Mouse (Mus musculus) cortical plate, adult 2 months (tissue): Measurements from ENCODE around the gene Rps6kl1. TPM values are rescaled to one million over a fixed set of nuclear protein-coding genes. Genes with fewer than 3 reads are reported as not detected.
"Not testable (repeated sequence)": the region's sequence is repeated elsewhere in the genome, so short reads cannot be mapped to it uniquely, and the experiment has no call there.

ENCODE experiments used
- H3K27ac ChIP-seq: fragments of 200-500 bp; 2 replicates; pipeline ENCODE4 v1.5.1; 2012; ENCODE audit warnings: low read length, control low read depth, inconsistent platforms; ENCODE audit not compliant: insufficient read depth
- H3K4me1 ChIP-seq: fragments of 200-500 bp; 2 replicates; pipeline ENCODE4 v1.6.1; 2011; ENCODE audit warnings: low read length; ENCODE audit not compliant: control insufficient read depth, insufficient read depth
- H3K4me3 ChIP-seq: fragments of 200-500 bp; 2 replicates; pipeline ENCODE4 v1.5.1; 2011; ENCODE audit warnings: mild to moderate bottlenecking, low read length, control low read depth; ENCODE audit not compliant: insufficient read depth
- CTCF ChIP-seq: fragments of 200-500 bp; IDR thresholded peaks from 2 replicates; pipeline ENCODE4 v1.5.1; 2011; ENCODE audit warnings: mild to moderate bottlenecking, control low read depth, low read length; ENCODE audit not compliant: insufficient read depth; ENCODE audit errors: extremely low read depth
- POLR2A ChIP-seq: fragments of 200-500 bp; IDR thresholded peaks from 2 replicates; pipeline ENCODE4 v1.6.1; 2011; ENCODE audit warnings: mild to moderate bottlenecking, low read length, control low read depth; ENCODE audit not compliant: insufficient read depth; ENCODE audit errors: extremely low read depth
- polyA plus RNA-seq: library from polyadenylated mRNA; depleted of rRNA; stranded (reverse); fragments of >200 nt; gene quantifications from 2 replicates; pipeline ENCODE4 v1.2.3, GENCODE M21; 2012

Gene Rps6kl1
- polyA plus RNA-seq, 1 experiment: 39.2 TPM

- TF ChIP-seq CTCF: peak; percentile 19; the same call in 1 of the 2 replicates
- H3K27ac ChIP-seq, H3K4me3 ChIP-seq, H3K4me1 ChIP-seq: not testable (repeated sequence)
These were observed 6.8 kb downstream of the Rps6kl1 start for GRCm38 (mm10) chr12:85144276-85144675.

GRCm38 (mm10) chr12:85142803-85143202 is 8.3 kb downstream of the Rps6kl1 start:
- Histone ChIP-seq H3K4me3 (no peak overlapping the region), H3K4me1 (no peaks in the 10 kb centered on the region), H3K27ac (no peak overlapping the region)
- no peak for TF ChIP-seq POLR2A
- TF ChIP-seq CTCF: peak; percentile 92

DNA sequence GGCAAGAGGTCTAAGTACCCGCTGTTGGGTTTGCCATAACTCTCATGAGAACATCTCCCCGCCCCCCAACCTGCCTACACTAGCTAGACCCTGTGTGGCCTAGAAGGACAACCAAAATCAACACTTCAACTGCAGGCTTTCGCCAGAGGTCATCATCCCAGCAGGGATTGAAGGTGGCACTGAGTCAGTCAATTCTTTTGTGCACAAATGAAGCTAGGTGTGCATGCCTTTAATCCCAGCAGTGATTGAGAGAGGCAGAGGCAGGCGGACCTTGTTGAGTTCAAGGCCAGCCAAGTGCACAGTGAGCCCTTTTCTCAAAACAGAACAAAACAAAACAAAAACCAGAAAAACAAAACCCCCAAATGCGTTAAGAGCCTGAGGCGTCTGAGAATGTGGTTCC is 10.0 kb downstream of the Rps6kl1 start:
- no peak overlapping the region for H3K4me3 ChIP-seq
- no peaks in the 10 kb centered on the region for H3K4me1 ChIP-seq
- TF ChIP-seq POLR2A (no peak), CTCF (no peak)
- no peak overlapping the region for H3K27ac ChIP-seq

GRCm38 (mm10) chr12:85140036-85140701 is 10.9 kb downstream of the Rps6kl1 start:
- H3K4me1 ChIP-seq: peaks cover 3% of the 10 kb centered on the region; the same call in 1 of the 2 replicates
- TF ChIP-seq CTCF (no peak), POLR2A (no peak)
- no peak overlapping the region for H3K4me3 ChIP-seq
- no peak overlapping the region for H3K27ac ChIP-seq

GRCm38 (mm10) chr12:85136627-85137026 is 14.4 kb downstream of the Rps6kl1 start:
- Histone ChIP-seq H3K27ac (no peak overlapping the region), H3K4me1 (peaks cover 5% of the 10 kb centered on the region; the same call in 1 of the 2 replicates), H3K4me3 (no peak overlapping the region)
- TF ChIP-seq POLR2A (no peak), CTCF (no peak)

DNA sequence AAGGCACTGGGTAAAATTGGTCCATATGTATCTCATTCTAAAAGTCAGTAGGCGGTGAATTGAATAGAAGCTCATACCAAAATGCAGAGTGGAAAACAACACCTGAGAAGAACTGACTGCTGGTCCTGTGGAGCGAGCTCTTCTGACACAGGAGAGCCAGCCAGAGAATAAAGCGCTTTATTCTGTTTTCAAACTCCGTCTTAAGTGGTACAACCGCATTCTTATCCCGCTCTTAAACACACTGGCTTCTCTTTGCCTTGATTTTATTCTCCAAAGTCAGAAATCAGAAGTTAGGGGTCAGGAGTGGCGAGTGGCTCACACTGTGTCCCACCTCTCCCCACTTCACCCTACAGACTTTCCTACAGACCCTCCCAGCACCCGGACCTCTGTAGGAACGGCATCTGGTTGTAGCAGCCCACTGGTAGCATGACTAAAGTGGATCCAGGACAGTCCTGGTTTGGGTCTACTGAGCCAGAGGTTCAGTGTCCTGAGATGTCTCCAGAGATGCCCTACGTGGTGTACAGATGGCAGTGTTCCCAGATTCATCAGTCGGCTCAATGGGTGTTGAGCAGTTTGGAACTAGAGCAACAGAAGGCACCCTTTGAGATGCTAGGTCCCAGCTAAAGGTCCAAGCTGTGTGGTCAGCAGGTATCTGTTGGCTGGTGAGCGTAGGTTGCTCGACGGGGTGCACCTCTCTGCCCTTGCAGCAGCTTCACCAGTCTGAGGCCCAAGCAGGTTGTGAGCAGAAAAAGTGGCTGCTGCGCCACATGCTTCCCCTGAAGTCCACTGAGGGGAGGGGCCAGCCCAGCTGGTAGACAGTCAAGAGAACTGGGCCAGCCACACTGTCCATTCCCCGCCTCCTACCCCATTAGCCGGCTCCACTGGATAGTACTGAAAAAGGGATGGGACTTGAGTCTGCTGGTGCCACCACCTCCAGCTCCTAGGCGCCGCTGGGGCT is 15.3 kb downstream of the Rps6kl1 start:
- H3K27ac ChIP-seq: peak overlapping the region; percentile 33
- H3K4me3 ChIP-seq: no peak overlapping the region
- peaks cover 5% of the 10 kb centered on the region; the same call in 1 of the 2 replicates for H3K4me1 ChIP-seq
- TF ChIP-seq CTCF (no peak), POLR2A (0 out of 2 replicates have a peak, but pooled peaks have one; percentile 24)

DNA sequence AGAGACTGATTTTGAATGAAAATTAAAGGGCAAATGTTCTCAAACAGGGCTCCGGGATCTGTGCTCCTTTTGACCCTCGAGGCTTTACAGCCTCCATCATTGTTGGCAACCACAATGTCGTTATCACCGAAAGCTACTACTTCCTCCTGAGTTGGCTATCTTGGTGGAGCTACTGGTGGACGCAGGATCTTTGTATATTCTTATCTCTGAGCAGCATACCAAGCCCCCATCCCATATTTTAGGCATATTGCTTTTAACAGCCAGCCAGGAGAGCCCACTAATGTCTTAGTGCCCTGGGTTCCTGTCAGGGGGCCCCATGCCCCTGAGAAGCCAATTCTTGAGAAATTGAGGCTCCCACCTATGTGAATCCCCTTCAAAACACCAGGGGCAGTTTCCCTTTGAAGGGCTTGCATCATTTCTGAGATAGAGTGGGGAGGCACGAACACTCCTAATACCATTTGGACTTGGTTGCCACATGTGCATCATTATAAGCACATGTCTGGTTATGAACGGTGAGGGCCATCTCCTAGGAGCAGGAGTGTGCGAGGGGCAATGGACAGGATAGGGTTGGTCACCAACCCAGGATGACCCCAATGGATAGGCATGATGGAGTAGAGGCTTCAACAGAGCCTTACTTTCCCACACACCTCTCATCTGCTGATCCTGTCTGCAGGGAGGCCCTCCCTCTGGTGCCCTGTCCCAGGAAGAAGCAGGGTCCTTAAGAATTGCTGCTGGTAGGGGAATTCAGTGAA is 16.8 kb downstream of the Rps6kl1 start:
- Histone ChIP-seq H3K4me1 (peaks cover 5% of the 10 kb centered on the region; the same call in 1 of the 2 replicates), H3K27ac (no peak overlapping the region), H3K4me3 (no peak overlapping the region)
- TF ChIP-seq POLR2A (0 out of 2 replicates have a peak, but pooled peaks have one; percentile 22), CTCF (no peak)

GRCm38 (mm10) chr12:85131361-85131760 is 19.7 kb downstream of the Rps6kl1 start:
- H3K27ac ChIP-seq: no peak overlapping the region
- no peak overlapping the region for H3K4me3 ChIP-seq
- peaks cover 5% of the 10 kb centered on the region; the same call in 1 of the 2 replicates for H3K4me1 ChIP-seq
- TF ChIP-seq CTCF (no peak), POLR2A (no peak)

GRCm38 (mm10) chr12:85129426-85129978 is 21.6 kb downstream of the Rps6kl1 start:
- Histone ChIP-seq H3K27ac (no peak overlapping the region), H3K4me1 (peaks cover 2% of the 10 kb centered on the region; the same call in 1 of the 2 replicates), H3K4me3 (no peak overlapping the region)
- no peak for TF ChIP-seq POLR2A
- no peak for TF ChIP-seq CTCF
